Mouse (Mus musculus): Measurements from ENCODE around the gene Gpr25. TPM values are rescaled to one million over a fixed set of nuclear protein-coding genes. Genes with fewer than 3 reads are reported as not detected.

Gene Gpr25
- polyA plus RNA-seq, 1 experiment from 2014 or later = not detected

DNA sequence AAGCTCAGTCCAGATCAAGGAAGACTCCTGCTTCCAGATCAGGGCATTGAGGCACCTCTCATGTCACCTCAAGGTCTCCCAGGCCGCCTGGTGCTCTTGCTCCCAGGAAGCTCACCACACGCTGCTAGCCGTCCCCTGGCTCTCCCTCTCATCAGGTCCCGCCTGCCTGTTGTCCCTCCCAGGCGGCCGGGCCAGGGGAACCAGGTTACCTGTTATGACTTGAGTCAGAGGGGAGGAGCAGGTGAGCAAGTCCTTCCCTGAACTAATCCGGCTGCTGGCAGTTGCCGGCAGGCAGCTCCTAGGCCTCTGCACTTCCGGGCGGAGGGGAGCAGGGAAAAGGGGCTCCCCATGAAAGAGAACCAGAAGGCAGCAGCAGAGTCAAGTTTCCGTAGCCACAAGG lies 30.5 kb downstream of the Gpr25 start:
- no peaks in the 10 kb centered on the region for H3K9me3 ChIP-seq (ENCODE audit: control insufficient read depth, low read length)
- H3K4me1 ChIP-seq (ENCODE audit: control insufficient read depth, insufficient read depth, low read length) = peaks cover 49% of the 10 kb centered on the region
- H3K4me3 ChIP-seq (ENCODE audit: low read depth, low read length) = 0 out of 2 replicates have a peak overlapping the region, but pooled peaks have one; percentile 0
- ATAC-seq (ENCODE audit: insufficient read depth, low FRiP score, low TSS enrichment) (no peak), DNase-seq (ENCODE audit: low spot score) (no peak)
- peaks cover 8% of the 10 kb centered on the region for H3K36me3 ChIP-seq (ENCODE audit: control insufficient read depth, insufficient read depth, low read length)
- no peaks in the 10 kb centered on the region for H3K27me3 ChIP-seq (ENCODE audit: control insufficient read depth, insufficient read depth, low read length)
- peak overlapping the region; percentile 70 for H3K4me2 ChIP-seq (ENCODE audit: low read depth)
- no peak overlapping the region for H3K27ac ChIP-seq (ENCODE audit: low read depth, low read length)
- 20% methylated on average over 11 of the region's 11 CpGs for WGBS
- H3K9ac ChIP-seq (ENCODE audit: low read length) = peak overlapping the region; percentile 37; the same call in 1 of the 2 replicates

DNA sequence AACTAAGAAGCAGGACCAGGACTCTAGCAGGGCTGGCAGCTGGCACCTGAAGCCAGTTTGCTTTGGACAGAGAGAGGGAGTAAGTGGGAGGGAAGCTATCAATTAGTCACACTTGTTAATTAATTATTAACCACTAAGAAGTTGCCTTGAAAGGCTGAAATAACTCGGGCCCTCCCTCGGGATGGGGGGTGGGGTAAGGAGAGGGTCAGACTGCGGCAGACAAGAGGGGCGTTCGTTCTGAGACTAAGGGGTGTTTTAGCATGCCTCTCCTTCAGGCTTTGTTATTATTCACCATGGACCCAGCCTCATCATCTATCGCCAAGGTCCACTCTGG lies 31.7 kb downstream of the Gpr25 start:
- Histone ChIP-seq H3K9ac (ENCODE audit: low read length) (peak overlapping the region; percentile 5; the same call in 1 of the 2 replicates), H3K4me1 (ENCODE audit: control insufficient read depth, insufficient read depth, low read length) (peaks cover 49% of the 10 kb centered on the region), H3K27me3 (ENCODE audit: control insufficient read depth, insufficient read depth, low read length) (no peaks in the 10 kb centered on the region), H3K27ac (ENCODE audit: low read depth, low read length) (peak overlapping the region; percentile 9; the same call in 1 of the 2 replicates), H3K36me3 (ENCODE audit: control insufficient read depth, insufficient read depth, low read length) (peaks cover 14% of the 10 kb centered on the region), H3K4me3 (ENCODE audit: low read depth, low read length) (no peak overlapping the region), H3K9me3 (ENCODE audit: control insufficient read depth, low read length) (no peaks in the 10 kb centered on the region), H3K4me2 (ENCODE audit: low read depth) (no peak overlapping the region)
- DNase-seq (ENCODE audit: low spot score) = peak; percentile 47
- peak; percentile 25; the same call in 1 of the 2 replicates for ATAC-seq (ENCODE audit: insufficient read depth, low FRiP score, low TSS enrichment)
- WGBS = 15% methylated on average over 6 of the region's 6 CpGs

DNA sequence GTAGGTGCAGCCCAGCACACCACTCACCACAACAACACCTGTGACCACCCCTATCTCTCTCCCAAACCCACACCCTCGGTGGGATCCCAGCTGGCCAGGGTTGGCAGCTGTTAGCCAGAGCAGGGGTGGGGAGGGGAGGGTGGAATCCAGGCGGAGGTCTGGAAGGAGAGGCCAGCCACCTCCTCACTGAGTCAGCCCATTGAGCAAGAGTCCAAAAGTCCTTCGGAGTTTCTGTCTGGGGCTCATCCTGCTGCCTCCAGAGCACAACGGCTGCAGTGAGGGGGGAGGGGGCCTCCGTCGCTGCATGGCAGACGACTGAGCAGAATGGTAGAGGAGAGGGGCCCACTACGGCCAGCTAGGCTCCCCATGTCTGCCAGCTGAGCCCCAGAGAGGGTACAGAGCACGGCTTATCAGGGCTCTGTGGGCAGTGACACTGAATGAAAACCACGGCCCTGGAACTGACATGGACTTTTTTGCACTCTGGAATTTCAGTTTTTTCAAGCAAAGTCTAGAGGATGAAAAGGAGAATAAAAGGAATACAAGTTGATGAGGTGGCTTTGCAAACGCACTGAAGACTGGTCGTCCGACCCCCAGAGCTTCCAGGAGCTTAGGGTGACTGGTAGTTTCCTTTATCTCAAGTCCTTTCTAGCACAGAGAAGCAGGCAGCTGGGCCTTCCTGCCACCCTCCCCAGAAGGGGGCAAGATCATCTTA lies 32.2 kb downstream of the Gpr25 start:
- Histone ChIP-seq H3K4me1 (ENCODE audit: control insufficient read depth, insufficient read depth, low read length) (peaks cover 49% of the 10 kb centered on the region), H3K4me2 (ENCODE audit: low read depth) (0 out of 2 replicates have a peak overlapping the region, but pooled peaks have one; percentile 10), H3K9ac (ENCODE audit: low read length) (no peak overlapping the region), H3K9me3 (ENCODE audit: control insufficient read depth, low read length) (no peaks in the 10 kb centered on the region), H3K4me3 (ENCODE audit: low read depth, low read length) (no peak overlapping the region), H3K36me3 (ENCODE audit: control insufficient read depth, insufficient read depth, low read length) (peaks cover 14% of the 10 kb centered on the region), H3K27me3 (ENCODE audit: control insufficient read depth, insufficient read depth, low read length) (no peaks in the 10 kb centered on the region), H3K27ac (ENCODE audit: low read depth, low read length) (no peak overlapping the region; the same call in 1 of the 2 replicates)
- DNase-seq (ENCODE audit: low spot score) (peak; percentile 54), ATAC-seq (ENCODE audit: insufficient read depth, low FRiP score, low TSS enrichment) (peak; percentile 26)
- WGBS = 13% methylated on average over 13 of the region's 13 CpGs

DNA sequence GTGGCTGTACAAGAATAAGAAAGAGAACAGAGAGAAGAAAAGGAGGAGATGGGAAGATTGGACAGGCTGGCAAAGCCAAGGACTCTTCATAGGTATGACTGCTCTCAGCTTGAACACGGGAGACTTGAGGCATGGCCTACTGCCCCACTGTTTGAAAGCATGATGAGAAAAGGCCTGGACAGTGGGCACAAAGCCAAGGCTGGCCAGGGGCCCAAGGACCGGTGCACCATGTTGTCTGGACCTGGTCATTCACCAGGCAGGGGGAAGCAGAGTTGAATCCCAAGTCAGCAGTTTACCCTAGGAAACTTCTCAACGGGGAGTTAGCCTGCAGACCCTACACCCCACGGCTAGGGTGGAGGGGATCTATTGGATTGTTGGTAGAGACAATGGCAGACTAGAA lies 32.8 kb downstream of the Gpr25 start:
- Histone ChIP-seq H3K36me3 (ENCODE audit: control insufficient read depth, insufficient read depth, low read length) (peaks cover 14% of the 10 kb centered on the region), H3K27me3 (ENCODE audit: control insufficient read depth, insufficient read depth, low read length) (no peaks in the 10 kb centered on the region), H3K27ac (ENCODE audit: low read depth, low read length) (no peak overlapping the region; the same call in 1 of the 2 replicates), H3K4me1 (ENCODE audit: control insufficient read depth, insufficient read depth, low read length) (peaks cover 48% of the 10 kb centered on the region), H3K9me3 (ENCODE audit: control insufficient read depth, low read length) (no peaks in the 10 kb centered on the region), H3K4me3 (ENCODE audit: low read depth, low read length) (no peak overlapping the region), H3K9ac (ENCODE audit: low read length) (no peak overlapping the region), H3K4me2 (ENCODE audit: low read depth) (no peak overlapping the region)
- DNase-seq (ENCODE audit: low spot score) (no peak), ATAC-seq (ENCODE audit: insufficient read depth, low FRiP score, low TSS enrichment) (no peak)
- WGBS = 74% methylated on average over 4 of the region's 4 CpGs

DNA sequence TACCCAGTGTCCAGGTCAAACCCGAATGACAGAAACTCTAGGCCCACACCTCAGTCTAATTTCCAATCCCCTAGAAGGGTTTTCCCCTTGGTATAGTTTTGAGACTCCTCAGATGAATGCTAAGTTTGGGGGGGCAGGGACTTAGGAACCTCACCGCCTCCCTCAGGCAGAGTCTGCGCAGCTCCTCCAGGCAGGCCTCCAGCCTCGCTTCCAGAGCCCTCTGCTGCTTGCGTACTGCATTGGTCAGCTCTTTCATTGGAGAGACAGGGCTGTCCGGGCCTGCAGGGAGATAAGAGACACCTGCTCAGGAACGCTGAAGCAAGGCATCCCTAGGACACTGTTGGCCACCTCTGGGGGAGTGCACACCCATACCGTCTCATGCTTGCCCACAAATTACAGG lies 34.0 kb downstream of the Gpr25 start:
- Histone ChIP-seq H3K27ac (ENCODE audit: low read depth, low read length) (no peak overlapping the region), H3K4me1 (ENCODE audit: control insufficient read depth, insufficient read depth, low read length) (peaks cover 35% of the 10 kb centered on the region), H3K9ac (ENCODE audit: low read length) (no peak overlapping the region), H3K4me3 (ENCODE audit: low read depth, low read length) (no peak overlapping the region), H3K27me3 (ENCODE audit: control insufficient read depth, insufficient read depth, low read length) (no peaks in the 10 kb centered on the region), H3K36me3 (ENCODE audit: control insufficient read depth, insufficient read depth, low read length) (peaks cover 14% of the 10 kb centered on the region), H3K4me2 (ENCODE audit: low read depth) (no peak overlapping the region), H3K9me3 (ENCODE audit: control insufficient read depth, low read length) (no peaks in the 10 kb centered on the region)
- 93% methylated on average over 8 of the region's 8 CpGs for WGBS
- DNase-seq (ENCODE audit: low spot score) = no peak
- no peak for ATAC-seq (ENCODE audit: insufficient read depth, low FRiP score, low TSS enrichment)

DNA sequence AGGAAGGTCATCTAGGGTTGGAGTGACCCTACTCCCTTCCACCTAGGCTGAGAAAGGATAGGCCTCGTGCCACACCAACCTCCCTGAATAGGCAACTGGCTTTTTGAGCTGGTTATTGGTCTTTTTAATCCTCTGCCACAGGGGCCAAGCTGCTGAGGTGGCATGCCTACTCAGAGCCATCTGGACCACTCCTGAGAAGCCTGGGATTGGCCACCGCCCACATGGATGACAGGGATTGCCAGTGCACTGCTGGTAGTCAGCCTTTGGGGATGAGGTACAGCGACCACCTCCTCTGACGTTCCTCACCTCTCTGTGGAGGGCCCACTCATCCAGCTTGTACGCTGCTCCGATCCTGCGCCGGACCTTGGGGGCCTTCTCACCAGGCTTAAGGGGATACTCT lies 34.8 kb downstream of the Gpr25 start:
- Histone ChIP-seq H3K4me3 (ENCODE audit: low read depth, low read length) (no peak overlapping the region), H3K27ac (ENCODE audit: low read depth, low read length) (no peak overlapping the region), H3K9me3 (ENCODE audit: control insufficient read depth, low read length) (no peaks in the 10 kb centered on the region), H3K36me3 (ENCODE audit: control insufficient read depth, insufficient read depth, low read length) (peaks cover 14% of the 10 kb centered on the region), H3K4me2 (ENCODE audit: low read depth) (no peak overlapping the region), H3K4me1 (ENCODE audit: control insufficient read depth, insufficient read depth, low read length) (peaks cover 27% of the 10 kb centered on the region), H3K27me3 (ENCODE audit: control insufficient read depth, insufficient read depth, low read length) (no peaks in the 10 kb centered on the region), H3K9ac (ENCODE audit: low read length) (no peak overlapping the region)
- no peak for ATAC-seq (ENCODE audit: insufficient read depth, low FRiP score, low TSS enrichment)
- no peak for DNase-seq (ENCODE audit: low spot score)
- 98% methylated on average over 8 of the region's 8 CpGs for WGBS

DNA sequence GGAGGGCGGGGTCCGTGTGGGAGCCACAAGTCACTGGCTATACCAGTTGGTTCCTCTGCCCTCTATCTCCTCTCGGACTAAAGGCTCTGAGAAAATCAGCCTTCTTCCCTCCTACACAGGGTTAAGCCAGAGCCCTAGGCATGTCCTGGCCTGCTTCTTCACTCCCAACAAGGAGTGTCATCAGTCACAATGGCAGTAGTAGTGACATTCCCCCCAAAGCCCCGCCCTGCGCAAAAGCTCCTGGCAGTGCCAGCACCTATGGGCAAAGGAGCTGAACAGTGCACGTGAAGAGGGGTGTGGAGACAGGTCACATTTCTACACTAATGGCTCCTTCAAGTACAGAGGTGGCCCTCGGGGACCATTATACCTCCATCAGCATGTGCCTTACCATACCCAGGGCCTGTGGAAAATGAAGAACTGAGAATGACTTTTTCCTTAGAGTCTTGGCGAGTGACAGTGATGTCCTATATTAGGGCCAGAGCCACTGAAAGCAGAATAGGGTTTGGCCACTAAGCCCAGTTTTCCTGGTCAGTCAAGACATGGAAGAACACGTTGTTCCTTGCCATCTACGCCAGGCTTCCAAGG lies 36.8 kb downstream of the Gpr25 start:
- WGBS = 83% methylated on average over 10 of the region's 10 CpGs
- H3K36me3 ChIP-seq (ENCODE audit: control insufficient read depth, insufficient read depth, low read length) = peaks cover 19% of the 10 kb centered on the region
- no peak overlapping the region for H3K4me2 ChIP-seq (ENCODE audit: low read depth)
- H3K9me3 ChIP-seq (ENCODE audit: control insufficient read depth, low read length) = no peaks in the 10 kb centered on the region
- H3K27me3 ChIP-seq (ENCODE audit: control insufficient read depth, insufficient read depth, low read length) = no peaks in the 10 kb centered on the region
- DNase-seq (ENCODE audit: low spot score) (no peak), ATAC-seq (ENCODE audit: insufficient read depth, low FRiP score, low TSS enrichment) (no peak)
- H3K4me3 ChIP-seq (ENCODE audit: low read depth, low read length) = no peak overlapping the region
- H3K4me1 ChIP-seq (ENCODE audit: control insufficient read depth, insufficient read depth, low read length) = peaks cover 8% of the 10 kb centered on the region
- no peak overlapping the region for H3K27ac ChIP-seq (ENCODE audit: low read depth, low read length)
- no peak overlapping the region for H3K9ac ChIP-seq (ENCODE audit: low read length)

DNA sequence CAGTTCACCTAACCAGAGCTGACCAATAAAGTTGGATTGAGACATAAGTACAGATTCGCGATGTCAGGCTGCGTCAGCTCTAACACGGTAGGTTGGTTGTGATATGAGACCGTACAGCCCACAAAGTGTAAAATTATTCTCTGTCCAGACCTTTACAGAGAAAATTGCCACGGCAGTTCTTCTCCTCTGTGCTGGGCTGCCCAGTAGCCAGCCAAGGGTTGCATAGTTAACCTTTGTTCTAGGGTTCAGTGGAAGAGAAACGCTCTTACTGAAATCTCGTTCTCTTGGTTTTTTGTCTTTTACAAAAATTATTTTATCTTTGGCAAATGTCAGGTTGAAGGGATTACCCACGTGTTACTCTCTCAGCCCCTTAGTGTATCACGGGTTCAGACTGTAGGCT lies 38.3 kb downstream of the Gpr25 start:
- Histone ChIP-seq H3K4me2 (ENCODE audit: low read depth) (no peak overlapping the region), H3K4me1 (ENCODE audit: control insufficient read depth, insufficient read depth, low read length) (no peaks in the 10 kb centered on the region), H3K9me3 (ENCODE audit: control insufficient read depth, low read length) (no peaks in the 10 kb centered on the region), H3K4me3 (ENCODE audit: low read depth, low read length) (no peak overlapping the region), H3K9ac (ENCODE audit: low read length) (no peak overlapping the region), H3K36me3 (ENCODE audit: control insufficient read depth, insufficient read depth, low read length) (peaks cover 22% of the 10 kb centered on the region), H3K27ac (ENCODE audit: low read depth, low read length) (no peak overlapping the region), H3K27me3 (ENCODE audit: control insufficient read depth, insufficient read depth, low read length) (no peaks in the 10 kb centered on the region)
- DNase-seq (ENCODE audit: low spot score) = no peak
- WGBS = 85% methylated on average over 10 of the region's 10 CpGs
- no peak for ATAC-seq (ENCODE audit: insufficient read depth, low FRiP score, low TSS enrichment)

Measured in neural tube, embryonic 11.5 days (tissue).